Mouse (Mus musculus): Measurements from ENCODE around the gene Cmklr1.

Gene Cmklr1

DNA sequence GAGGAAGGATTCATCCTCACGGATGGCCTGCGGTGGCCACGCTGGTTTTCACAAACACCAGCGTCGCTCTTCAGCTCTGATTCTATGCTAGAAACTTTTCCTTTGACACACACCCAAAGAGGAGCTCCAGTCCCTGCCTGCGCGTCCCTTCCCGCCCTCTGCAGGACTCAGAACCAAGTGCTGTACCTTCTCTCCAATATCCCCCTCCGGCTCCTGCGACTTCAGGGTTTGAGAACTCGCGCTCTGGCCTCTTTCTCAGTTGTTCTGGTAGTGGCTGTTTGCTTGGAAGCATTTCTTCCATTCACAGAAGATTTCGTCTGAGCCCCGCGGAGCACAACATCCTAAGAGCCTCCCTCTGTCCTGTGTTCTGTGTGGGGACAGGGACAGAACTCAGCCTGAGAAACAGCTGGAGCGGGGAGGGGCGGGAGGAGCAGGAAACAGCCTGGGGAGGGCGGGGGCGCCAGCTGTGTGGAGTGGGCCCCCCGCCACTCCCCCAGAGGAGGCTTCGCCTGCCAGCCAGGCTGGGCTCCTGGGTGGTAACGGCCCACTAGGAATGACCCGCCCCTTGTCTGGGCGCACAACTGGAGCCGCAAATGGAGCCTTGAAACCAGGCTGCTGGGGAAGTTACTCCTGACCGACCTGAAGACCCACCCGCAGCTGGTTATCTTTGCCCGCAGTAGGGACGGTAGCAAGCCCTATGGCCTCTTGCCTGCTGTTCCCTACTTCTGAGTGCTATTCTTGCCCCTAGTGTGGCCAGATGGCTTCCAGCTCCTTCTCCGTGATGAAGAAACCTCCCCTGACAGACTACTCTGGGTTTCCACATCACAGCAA lies at the start of gene Cmklr1:
Gene Cmklr1, minus strand, starts transcription at position 392 of the 831 bp plus-strand sequence.
- no peak for DNase-seq (ENCODE audit: extremely low read depth, insufficient read length, low spot score)

DNA sequence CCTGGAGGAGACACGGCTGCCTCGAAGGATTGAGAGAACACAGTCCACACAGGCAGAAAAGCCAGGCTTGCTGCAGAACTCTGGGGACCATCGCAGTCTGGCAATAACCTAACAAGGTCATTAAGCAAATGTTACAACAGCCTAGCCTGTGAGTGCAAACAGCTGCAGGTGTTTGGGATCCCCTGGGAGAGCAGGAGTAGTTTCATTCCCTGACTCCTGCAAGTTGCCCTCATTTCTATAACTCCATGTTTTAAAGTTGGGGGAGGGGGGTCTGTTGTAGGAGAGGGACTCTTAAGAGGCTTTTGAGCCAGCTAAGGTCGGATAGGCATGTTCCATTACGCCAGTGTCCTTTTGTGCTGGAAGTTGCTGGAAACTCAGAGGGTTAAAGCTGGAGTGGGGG lies 44.2 kb upstream of the Cmklr1 start:
- DNase-seq (ENCODE audit: extremely low read depth, insufficient read length, low spot score) = no peak

DNA sequence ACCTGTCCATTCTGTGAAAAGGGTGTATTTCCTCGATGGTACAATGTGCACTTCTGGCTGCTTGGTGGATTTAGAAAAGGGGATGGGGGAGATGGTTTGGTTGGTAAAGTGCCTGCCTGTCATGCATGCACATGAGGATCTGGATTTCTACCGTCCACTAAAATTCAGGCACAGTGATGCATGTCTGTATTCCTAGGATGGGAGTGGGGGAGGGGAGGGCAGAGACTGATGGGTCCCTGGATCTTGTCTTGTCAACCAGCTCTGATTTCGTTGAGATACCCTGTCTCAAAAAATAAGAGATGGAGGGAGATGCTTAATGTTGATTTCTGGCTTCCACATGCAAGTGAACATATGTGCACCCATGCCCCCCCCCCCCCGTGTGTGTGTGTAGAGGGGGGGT lies 43.8 kb upstream of the Cmklr1 start:
- DNase-seq (ENCODE audit: extremely low read depth, insufficient read length, low spot score) = no peak

DNA sequence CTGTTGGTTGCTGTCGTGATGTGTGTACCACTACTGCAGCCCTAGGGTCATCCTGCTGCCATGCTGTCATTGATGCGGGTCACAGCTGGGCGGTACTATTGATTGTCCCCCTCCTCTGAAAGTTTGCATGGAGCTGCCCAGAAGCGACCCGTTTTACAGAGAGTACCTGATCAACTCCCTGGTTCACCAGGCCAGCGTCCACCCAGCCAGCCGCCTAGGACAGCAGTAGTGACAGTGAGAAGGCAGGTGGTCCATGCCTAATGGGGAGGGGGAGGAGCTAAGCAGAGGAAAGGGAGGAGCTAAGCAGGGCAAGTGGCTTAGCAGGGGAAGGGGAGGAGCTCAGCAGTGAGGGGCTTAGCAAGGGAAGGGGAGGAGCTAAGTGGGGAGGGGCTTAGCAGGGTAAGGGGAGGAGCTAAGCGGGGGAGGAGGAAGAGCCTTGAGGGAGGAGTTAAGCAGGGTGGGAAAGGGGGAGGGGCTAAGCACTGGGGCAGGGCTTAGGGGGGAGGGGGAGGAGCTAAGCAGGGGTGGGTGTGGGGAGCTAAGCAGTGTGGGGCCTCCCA lies 43.0 kb upstream of the Cmklr1 start:
- no peak for DNase-seq (ENCODE audit: extremely low read depth, insufficient read length, low spot score)

DNA sequence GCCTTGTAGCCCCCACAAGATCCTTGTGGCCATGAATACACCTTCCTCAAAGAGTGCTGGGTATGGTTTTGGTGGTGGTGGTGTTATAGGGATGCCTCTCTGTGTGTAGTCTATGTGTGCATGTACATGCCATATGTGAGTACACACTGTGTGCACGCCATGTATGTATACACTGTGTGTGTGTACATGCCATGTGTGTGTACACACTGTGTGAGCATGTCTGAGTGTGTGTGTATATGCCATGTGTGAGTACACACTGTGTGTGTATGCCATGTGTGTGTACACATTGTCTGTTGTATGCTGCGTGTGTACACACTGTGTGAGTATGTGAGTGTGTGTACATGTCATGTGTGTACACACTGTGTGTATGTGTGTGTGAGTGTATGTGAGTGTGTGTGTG lies 40.6 kb upstream of the Cmklr1 start:
- no peak for DNase-seq (ENCODE audit: extremely low read depth, insufficient read length, low spot score)

DNA sequence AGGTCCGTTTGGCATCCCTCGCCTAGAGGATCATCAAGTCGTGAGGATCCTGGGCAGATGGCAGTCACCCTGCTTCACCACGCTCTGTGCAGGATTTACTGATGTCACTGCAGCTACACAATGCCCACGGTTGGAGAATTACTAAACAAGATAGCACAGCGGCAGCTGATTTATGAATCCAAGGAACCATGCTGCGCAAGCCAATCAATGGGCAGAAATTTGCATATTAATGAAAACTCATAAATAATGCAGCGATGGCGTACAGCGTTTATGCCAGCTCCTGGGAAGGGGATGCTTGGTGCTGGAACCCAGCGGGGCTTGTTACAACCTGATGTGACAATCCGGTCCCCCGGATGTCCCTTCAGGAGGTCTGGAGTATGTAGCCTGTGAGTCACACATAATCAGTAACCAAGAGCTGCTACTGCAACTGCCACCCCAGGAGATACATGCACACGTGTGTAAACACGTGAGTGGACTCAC lies 39.9 kb upstream of the Cmklr1 start:
- no peak for DNase-seq (ENCODE audit: extremely low read depth, insufficient read length, low spot score)

DNA sequence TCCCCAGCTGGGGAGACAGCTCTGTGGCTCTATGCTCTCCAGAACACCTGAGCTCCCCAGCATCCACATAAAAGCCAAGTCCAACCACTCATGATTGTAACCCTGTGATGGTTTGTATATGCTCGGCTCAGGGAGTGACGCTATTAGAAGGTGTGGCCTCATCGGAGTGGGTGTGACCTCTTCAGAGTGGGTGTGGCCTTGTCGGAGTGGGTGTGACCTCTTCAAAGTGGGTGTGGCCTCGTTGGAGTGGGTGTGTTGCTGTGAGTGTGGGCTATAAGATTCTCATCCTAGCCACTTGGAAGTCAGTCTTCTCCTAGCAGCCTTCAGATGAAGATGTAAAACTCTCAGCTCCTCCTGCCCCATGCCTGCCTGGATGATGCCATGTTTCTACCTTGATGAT lies 37.3 kb upstream of the Cmklr1 start:
- DNase-seq (ENCODE audit: extremely low read depth, insufficient read length, low spot score) = no peak

DNA sequence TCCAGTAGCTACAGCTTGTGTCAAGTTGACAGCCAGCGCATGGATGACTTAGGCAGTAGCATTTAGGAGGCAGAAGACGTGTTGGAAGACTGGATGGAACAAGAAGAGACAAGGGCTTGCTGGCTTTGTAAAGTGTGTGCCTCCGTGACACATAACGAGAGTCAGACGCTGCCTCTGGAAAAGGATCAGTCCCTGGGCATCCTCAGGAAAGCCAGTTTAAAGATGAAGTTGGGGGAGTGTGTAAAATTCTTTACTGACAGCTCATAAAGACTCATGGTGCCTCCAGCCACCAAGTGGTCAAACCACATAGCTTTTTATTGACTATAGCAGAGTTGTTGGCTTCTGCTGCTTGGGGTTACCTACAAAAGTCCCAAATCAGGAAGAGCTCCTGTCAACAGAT lies 35.2 kb upstream of the Cmklr1 start:
- DNase-seq (ENCODE audit: extremely low read depth, insufficient read length, low spot score) = peak; percentile 67

DNA sequence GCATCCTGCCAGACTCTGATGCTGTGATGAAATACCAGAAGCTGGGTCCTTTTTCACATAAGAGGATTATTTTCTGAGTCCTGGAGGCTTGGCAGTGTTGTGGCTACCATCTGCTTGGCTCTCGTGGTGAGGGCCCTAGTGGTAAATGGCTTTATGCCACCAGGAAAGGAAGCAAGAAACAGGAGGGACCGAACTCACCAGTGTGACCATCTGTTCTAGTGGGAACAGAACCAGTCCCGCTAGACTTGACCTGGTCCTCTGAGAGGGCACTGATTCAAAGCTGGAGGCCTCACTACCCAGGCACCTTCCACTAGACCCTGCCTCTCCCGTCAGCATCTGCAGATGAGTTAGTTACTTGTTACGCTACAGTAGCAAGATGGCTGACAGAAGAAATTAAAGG lies 33.0 kb upstream of the Cmklr1 start:
- peak; percentile 45 for DNase-seq (ENCODE audit: extremely low read depth, insufficient read length, low spot score)

DNA sequence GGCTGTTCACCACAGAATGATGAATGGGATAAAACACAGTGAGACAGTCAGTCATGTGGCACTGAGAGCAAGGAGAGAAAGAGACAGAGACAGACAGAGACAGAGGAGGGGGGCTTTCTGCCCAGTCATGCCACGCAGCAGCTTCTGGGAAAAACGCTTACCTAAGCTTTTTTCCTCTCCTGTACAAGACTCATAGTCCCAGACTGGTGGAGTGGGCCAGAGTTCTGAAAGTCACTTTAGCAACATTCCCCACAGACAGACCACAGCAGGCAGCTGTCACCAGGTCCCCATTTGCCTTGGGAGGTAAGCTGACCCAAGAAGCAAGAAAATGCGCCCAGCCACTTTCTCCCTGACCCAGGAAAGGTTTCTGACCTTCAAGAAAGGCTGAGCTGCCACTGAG lies 32.2 kb upstream of the Cmklr1 start:
- no peak for DNase-seq (ENCODE audit: extremely low read depth, insufficient read length, low spot score)

DNA sequence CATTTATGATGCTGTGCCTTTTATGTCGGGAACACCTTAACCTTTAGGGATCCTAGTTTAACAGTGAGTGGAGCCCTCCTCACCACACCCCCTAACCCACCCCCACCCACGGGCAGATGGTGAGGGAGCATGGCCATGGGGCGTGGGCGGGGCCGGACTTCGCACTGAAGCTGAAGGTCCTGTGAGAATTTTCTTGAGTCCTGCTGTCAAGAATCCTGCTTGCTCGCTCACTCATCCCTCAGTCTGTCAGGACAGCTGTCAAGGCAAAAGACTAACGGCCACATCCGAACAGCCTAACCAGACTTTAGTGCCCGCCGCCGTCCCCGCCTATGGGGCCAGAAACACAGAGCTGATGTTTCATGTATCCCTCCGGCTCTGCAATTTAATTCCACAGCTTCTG lies 31.0 kb upstream of the Cmklr1 start:
- DNase-seq (ENCODE audit: extremely low read depth, insufficient read length, low spot score) = no peak

DNA sequence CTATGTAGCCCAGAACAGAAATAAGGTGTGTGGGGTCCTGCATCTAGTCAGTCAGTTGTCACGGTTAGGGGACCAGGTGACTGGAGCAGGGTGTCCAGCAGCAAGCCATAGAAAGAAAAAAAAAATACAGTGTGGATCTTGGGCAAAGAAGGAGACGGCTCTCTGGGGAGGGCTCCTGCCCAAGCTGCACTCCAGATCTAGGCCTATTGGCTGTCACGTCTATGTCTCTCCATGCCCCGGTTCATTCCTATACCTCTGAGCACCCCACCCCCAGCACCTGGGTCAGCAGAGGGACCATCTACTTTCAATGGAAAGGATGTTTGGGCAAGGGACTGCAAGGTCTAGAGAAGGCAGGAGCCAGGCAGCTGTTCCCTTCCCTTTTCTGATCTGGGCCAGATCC lies 29.3 kb upstream of the Cmklr1 start:
- no peak for DNase-seq (ENCODE audit: extremely low read depth, insufficient read length, low spot score)

DNA sequence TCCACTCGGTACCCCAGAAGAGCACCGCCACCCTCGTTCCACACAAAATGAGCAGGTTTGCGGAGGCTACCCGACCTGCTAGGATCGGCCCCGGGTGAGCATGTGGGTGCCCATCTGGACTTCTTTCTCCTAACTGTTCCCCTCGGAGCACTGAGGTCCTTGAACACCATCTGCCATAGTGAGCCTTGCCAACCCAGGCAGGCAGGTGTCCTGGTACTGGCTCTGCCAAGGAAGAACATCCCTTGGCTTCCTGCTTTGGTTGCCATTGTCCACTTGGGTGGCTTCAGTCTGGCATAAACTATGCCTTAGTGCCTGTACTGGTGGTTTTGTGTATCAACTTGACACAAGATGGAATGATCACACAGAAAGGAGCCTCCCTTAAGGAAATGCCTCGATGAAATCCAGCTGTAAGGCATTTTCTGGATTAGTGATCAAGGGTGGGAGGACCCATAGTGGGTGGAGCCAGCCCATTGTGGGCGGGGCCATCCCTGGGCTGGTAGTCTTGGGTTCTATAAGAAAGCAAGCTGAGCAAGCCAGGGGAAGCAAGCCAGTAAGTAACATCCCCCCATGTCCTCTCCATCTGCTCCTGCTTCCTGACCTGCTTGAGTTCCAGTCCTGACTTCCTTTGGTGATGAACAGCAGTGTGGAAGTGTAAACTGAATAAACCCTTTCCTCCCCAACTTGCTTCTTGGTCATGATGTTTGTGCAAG lies 28.7 kb upstream of the Cmklr1 start:
- DNase-seq (ENCODE audit: extremely low read depth, insufficient read length, low spot score) = no peak

DNA sequence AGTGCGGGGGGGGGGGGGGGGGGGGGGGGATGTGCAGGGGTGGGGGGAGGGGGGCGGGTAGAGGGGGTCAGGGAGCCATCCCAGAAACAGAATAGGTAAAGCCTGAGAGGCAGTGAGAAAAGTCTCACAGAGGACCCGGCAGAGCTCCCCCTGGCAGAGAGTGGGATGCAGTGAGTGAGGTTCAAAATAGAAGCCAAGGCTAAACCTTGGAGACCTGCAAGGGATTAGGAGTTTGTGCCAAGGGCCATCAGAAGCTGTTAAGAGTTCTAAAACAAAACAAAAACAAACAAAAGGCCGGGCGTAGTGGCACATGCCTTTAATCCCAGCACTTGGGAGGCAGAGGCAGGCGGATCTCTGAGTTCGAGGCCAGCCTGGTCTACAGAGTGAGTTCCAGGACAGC lies 27.3 kb upstream of the Cmklr1 start:
- no peak for DNase-seq (ENCODE audit: extremely low read depth, insufficient read length, low spot score)

DNA sequence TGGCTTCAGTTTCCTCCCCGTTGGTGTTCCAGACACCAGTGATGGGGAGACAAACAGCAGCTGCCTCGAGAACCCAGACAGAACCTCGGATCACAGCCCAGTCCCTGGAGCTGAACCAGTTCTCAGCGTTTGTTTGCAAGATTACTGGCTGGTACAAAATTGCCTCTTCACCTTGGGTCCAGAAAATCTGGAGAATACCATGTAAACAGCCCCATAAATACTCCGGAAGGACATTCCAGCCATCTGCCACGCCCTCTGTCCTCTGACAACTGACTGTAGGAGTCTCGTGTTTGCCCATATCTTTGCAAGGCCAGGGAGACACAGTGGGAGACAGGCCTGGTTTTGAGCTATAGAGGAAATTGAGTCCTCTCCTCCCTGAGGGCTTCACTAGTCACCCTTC lies 24.6 kb upstream of the Cmklr1 start:
- no peak for DNase-seq (ENCODE audit: extremely low read depth, insufficient read length, low spot score)

DNA sequence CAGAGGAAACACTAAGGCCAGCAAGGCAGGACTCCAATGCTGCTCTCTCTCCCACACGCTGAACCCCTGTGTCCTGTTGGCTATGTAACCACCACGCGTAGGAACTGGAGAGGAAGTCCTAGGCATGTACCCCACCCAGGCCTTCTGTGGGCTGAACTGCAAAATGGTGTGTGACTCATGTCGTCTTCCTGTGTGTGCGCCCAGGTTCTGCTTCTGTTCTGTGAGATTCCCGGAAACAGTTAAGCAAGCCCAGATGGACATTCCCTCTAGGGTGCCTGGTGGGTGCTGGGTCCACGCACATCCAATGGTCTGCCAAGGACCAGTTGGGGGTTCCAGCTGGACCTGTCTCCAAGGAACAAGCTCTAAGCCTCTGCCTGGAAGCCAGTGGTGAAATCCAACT lies 22.2 kb upstream of the Cmklr1 start:
- no peak for DNase-seq (ENCODE audit: extremely low read depth, insufficient read length, low spot score)

DNA sequence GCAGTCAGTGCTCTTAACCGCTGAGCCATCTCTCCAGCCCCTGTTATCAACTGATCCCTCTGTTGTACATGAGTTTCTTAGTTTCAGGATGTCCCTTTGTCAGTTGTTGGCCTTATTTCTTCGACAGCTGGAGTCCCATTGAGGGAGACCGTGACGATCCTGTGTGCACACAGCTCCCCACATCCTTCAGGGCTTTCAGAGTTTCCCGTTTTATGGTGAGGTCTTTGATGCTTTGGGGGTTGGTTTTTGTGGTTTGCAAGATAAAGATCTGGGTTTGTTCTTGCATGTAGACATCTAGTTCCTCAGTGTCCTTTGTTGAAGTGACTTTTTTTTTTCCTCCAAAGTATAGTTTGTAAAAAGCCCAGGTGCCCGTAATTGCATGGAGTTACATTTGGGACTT lies 20.4 kb upstream of the Cmklr1 start:
- no peak for DNase-seq (ENCODE audit: extremely low read depth, insufficient read length, low spot score)

DNA sequence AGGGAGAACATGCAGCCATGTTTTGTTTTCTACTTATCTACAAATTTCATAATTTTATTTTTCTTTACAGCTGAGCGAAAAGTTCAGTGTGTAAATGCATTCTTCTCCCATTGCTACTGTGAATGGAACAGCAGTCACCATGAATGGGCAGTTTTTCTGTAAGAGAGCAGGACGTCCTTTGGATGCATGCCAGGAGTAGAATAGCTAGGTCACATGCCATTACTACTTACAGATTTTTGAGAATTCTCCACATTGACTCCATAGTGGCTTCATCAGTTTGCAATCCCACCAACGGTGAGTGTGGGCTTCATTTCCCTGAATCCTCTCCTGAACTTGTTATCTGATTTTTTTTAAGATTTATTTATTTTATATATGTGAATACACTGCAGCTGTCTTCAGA lies 19.9 kb upstream of the Cmklr1 start:
- DNase-seq (ENCODE audit: extremely low read depth, insufficient read length, low spot score) = no peak

DNA sequence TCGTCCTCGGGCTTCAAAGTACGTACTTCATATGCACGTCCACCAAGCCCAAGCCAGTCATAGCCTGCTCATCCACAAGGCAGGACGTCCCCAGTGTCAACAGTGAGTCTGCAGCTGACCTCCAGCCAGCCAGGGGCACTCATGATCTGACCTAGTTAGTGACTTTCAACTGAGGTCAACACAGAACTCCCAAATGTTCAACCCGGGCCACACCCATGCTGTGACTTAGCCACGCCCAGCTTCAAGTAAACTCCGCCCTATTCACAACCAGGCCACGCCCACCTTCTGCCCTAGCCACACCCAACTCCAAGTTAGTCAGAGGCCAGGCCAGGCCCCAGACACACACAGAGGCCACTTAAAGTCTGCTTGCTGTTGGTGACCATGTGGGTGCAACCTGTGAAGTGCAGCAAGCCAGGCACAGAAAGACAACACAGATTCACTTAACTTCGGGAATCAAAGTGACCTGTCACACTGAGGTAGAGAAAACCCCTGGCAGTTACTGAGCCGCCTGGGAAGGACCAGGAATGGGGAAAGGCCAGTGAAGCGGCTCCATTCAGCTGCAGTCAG lies 14.5 kb upstream of the Cmklr1 start:
- DNase-seq (ENCODE audit: extremely low read depth, insufficient read length, low spot score) = peak; percentile 87

DNA sequence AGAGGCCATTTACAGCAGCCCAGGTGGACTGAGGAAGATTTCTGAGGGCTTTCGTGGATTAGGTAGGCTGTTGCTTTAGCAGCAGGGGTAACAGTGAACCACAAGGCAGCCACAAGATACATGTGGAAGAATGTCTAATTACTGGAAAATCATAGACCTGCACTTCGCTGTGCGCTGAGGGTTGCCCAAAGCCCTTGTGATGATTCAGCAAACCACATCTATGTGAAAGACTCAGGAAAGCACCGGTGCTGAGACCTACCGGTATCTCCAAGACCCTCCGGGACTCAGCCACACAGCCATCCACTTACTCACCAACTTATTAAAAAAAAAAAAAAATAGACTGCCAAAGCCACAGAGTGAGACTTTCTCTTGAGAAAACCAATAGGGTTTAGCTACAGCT lies 13.9 kb upstream of the Cmklr1 start:
- DNase-seq (ENCODE audit: extremely low read depth, insufficient read length, low spot score) = no peak

DNA sequence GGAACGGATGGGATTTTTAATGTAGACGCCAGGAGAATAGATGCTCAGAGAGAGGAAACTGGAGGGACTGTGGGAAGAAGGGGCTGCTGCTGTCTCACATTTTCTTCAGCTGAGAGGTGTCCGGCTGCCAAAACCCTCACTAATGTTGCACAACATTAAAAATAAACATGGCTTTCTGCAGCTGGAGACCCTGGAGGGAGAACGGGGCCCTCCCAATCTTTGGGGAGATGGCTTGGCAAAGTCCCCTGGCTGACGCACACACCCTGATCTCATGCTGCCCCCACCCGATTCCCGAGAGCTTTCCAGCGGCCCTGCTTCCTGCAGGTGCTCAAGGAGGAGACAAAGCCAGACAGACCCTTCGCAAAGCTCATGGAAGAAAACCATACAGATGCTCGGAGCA lies 10.6 kb upstream of the Cmklr1 start:
- DNase-seq (ENCODE audit: extremely low read depth, insufficient read length, low spot score) = peak; percentile 65

DNA sequence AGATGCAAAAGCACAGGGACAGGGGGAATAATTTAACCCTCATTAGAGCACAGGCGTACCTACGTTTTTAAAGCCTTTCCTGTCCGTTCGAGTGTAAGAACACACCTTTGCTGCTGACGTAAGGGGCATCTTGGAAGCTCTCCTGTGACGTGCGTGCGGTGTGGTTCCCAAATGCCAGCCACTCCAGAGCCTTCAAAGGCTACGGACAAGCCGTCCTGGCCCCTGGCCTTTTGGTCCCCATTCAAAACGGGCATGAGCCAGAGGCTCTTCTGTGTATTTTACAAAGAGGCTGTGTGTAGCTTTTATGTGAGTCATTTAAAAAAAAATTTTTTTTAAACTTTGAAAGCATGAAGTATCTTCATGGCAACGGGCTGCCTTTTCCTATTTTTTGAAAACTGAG lies 4.6 kb upstream of the Cmklr1 start:
- DNase-seq (ENCODE audit: extremely low read depth, insufficient read length, low spot score) = peak; percentile 73

Measured in 3134 (cell line).